Comparison of ENCODE assay signal across 35 mouse cellular contexts in genomic region chr2:125276692-125277091, GRCm38 (mm10).
"Had no signal": no experiment of that assay in that cellular context is flagged by ENCODE, and none has a peak within 500 bp of the region (broad histone marks: within the 10 kb centered on the region; RNA-seq: fewer than 3 reads in every experiment).

No protein-coding gene starts in this region.

- ATAC-seq: hindbrain, embryonic 16.5 days; hindbrain, postnatal 0 days; inflammation-experienced regulatory T-cells, adult 6 months; intestine, embryonic 15.5 days; intestine, embryonic 16.5 days; intestine, postnatal 0 days had no signal

- H3K4me2 ChIP-seq: heart, embryonic 11.5 days; heart, embryonic 12.5 days; heart, embryonic 13.5 days; heart, embryonic 15.5 days; hindbrain, embryonic 12.5 days; hindbrain, embryonic 13.5 days; hindbrain, embryonic 14.5 days; hindbrain, embryonic 15.5 days; intestine, embryonic 15.5 days; kidney, embryonic 15.5 days had no signal

- H3K36me3 ChIP-seq: heart, embryonic 10.5 days; heart, embryonic 12.5 days; heart, embryonic 13.5 days; heart, embryonic 15.5 days; hindbrain, embryonic 10.5 days; hindbrain, embryonic 12.5 days; hindbrain, embryonic 13.5 days; hindbrain, embryonic 15.5 days; intestine, embryonic 15.5 days; kidney, embryonic 15.5 days had no signal

- H3K9ac ChIP-seq: heart, embryonic 12.5 days; heart, embryonic 13.5 days; heart, embryonic 15.5 days; hindbrain, embryonic 12.5 days; hindbrain, embryonic 13.5 days; hindbrain, embryonic 14.5 days; hindbrain, embryonic 15.5 days; intestine, embryonic 15.5 days; kidney, embryonic 15.5 days had no signal

- DNase-seq: heart, postnatal 10 days; heart, postnatal 14 days; heart, postnatal 36 days; heart, postnatal 4 days; kidney, adult 11 months; kidney, adult 18-20 months; kidney, adult 2 months; kidney, adult 8-10 months; kidney, adult 9 months; kidney, postnatal 10 days; kidney, postnatal 14 days; kidney, postnatal 25 days; kidney, postnatal 36 days; kidney, postnatal 4 days; layer of hippocampus, adult 9-11 months; layer of hippocampus, postnatal 36 days had no signal

- H3K4me1 ChIP-seq: hindbrain, embryonic 12.5 days; hindbrain, embryonic 13.5 days; hindbrain, embryonic 15.5 days; intestine, embryonic 15.5 days had no signal

- H3K27me3 ChIP-seq: heart, embryonic 12.5 days; heart, embryonic 13.5 days; heart, embryonic 15.5 days; hindbrain, embryonic 12.5 days; hindbrain, embryonic 13.5 days; hindbrain, embryonic 15.5 days; intestine, embryonic 15.5 days; kidney, embryonic 15.5 days had no signal

- H3K9me3 ChIP-seq: heart, embryonic 10.5 days; heart, embryonic 12.5 days; heart, embryonic 15.5 days; hindbrain, embryonic 10.5 days; hindbrain, embryonic 12.5 days; hindbrain, embryonic 13.5 days; hindbrain, embryonic 15.5 days; intestine, embryonic 15.5 days; kidney, embryonic 15.5 days had no signal

- H3K27ac ChIP-seq: heart, embryonic 10.5 days; heart, embryonic 13.5 days; heart, embryonic 15.5 days; hindbrain, embryonic 10.5 days; hindbrain, embryonic 12.5 days; hindbrain, embryonic 13.5 days; hindbrain, embryonic 14.5 days; hindbrain, embryonic 15.5 days; hindbrain, postnatal 0 days; intestine, embryonic 15.5 days; kidney, embryonic 15.5 days; kidney, postnatal 0 days; layer of hippocampus, adult 2 months had no signal

- H3K4me3 ChIP-seq: heart, embryonic 10.5 days; heart, embryonic 12.5 days; heart, embryonic 13.5 days; heart, embryonic 15.5 days; hindbrain, embryonic 10.5 days; hindbrain, embryonic 12.5 days; hindbrain, embryonic 13.5 days; hindbrain, embryonic 15.5 days; intestine, embryonic 15.5 days; kidney, embryonic 15.5 days; layer of hippocampus, adult 2 months had no signal
